Mouse (Mus musculus) C2C12 (cell line): ENCODE results near the gene Ccpg1.

ENCODE experiments used
- CEBPB ChIP-seq: IDR thresholded peaks from one replicate; pipeline ENCODE4 v1.6.1; 2011; ENCODE audit warnings: low read depth, mild to moderate bottlenecking, control low read depth, moderate library complexity
- CTCF ChIP-seq: IDR thresholded peaks from one replicate; pipeline ENCODE4 v1.5.1; 2011; ENCODE audit not compliant: control insufficient read depth, insufficient read depth, insufficient read length
- MYOG ChIP-seq: IDR thresholded peaks from one replicate; pipeline ENCODE4 v1.6.1; 2011; ENCODE audit not compliant: control insufficient read depth, insufficient read length; ENCODE audit errors: extremely low read depth
- USF1 ChIP-seq: IDR thresholded peaks from one replicate; pipeline ENCODE4 v1.6.1; 2011; ENCODE audit warnings: low read depth, mild to moderate bottlenecking, control low read depth, moderate library complexity

DNA sequence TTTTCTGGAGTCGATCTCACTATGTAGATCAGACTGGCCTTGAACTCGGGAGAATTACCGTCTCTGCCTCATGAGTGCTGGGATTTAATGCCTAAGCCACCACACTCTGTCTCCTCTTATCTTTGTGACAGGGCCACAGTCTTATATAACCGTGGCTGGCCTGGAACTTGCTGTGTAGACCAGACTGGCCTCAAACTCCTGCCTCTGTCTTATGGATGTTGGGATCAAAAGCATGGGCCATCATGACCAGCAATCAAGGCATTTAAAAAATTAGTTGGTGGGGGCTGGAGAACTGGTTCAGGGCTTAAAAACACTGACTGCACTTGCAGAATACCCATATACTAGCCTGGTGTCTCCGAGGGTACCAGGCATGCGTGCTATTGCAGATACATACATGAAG lies 54.9 kb downstream of the Ccpg1 start, which contains the start of gene Pigb:
- TF ChIP-seq CTCF (no peak), USF1 (no peak), CEBPB (no peak), MYOG (no peak)
